Mouse (Mus musculus) E14TG2a.4 (cell line): ENCODE data around the gene Ypel1.

Experiments
- H3K27me3 ChIP-seq: 2 replicates; pipeline ENCODE4 v1.6.1; 2014; ENCODE audit warnings: low read length, control low read depth; ENCODE audit not compliant: insufficient read depth
- H3K36me3 ChIP-seq: 2 replicates; pipeline ENCODE4 v1.6.1; 2014; ENCODE audit warnings: low read length, control low read depth; ENCODE audit not compliant: insufficient read depth
- H3K4me1 ChIP-seq: replicated peaks from 2 replicates; pipeline ENCODE4 v1.6.1; 2014; ENCODE audit warnings: low read depth, low read length, control low read depth
- H3K4me3 ChIP-seq: replicated peaks from 2 replicates; pipeline ENCODE4 v1.5.1; 2014; ENCODE audit warnings: mild to moderate bottlenecking, low read length
- H3K9me3 ChIP-seq: 2 replicates; pipeline ENCODE4 v1.6.1; 2014; ENCODE audit warnings: low read length, control low read depth
- CTCF ChIP-seq: conservative IDR thresholded peaks from 2 replicates; pipeline ENCODE4 v1.5.1; 2014; ENCODE audit warnings: low read length
- NANOG ChIP-seq: IDR thresholded peaks from 2 replicates; pipeline ENCODE4 v1.6.1; 2014; ENCODE audit warnings: borderline replicate concordance, low read length, mixed read lengths
- POU5F1 ChIP-seq: IDR thresholded peaks from 2 replicates; pipeline ENCODE4 v1.6.1; 2014; ENCODE audit warnings: low read length, borderline replicate concordance

Gene Ypel1

DNA sequence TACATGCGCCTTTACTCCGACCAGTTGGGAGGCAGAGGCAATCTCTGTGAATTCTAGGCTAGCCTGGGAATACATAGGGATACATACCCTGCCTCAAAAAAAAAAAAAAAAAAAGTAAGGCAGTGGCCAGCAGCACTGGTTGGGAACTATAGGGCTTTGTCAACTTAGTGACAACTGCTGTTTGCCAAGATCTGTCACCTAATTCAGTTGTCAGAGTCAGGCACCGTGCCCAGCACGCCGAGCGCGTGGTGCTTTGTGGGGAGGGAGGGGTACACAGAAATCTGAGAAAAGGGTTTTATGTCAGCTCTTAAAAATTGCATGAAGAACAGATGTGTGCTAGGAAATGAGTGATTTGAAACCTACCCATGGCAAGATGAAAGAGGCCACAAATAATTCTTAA, 8.6 kb downstream of the Ypel1 start:
- Histone ChIP-seq H3K9me3 (no peaks in the 10 kb centered on the region), H3K4me1 (peaks cover 37% of the 10 kb centered on the region), H3K27me3 (no peaks in the 10 kb centered on the region), H3K36me3 (peaks cover 51% of the 10 kb centered on the region), H3K4me3 (no peak overlapping the region)
- TF ChIP-seq CTCF (no peak), NANOG (no peak), POU5F1 (no peak)

DNA sequence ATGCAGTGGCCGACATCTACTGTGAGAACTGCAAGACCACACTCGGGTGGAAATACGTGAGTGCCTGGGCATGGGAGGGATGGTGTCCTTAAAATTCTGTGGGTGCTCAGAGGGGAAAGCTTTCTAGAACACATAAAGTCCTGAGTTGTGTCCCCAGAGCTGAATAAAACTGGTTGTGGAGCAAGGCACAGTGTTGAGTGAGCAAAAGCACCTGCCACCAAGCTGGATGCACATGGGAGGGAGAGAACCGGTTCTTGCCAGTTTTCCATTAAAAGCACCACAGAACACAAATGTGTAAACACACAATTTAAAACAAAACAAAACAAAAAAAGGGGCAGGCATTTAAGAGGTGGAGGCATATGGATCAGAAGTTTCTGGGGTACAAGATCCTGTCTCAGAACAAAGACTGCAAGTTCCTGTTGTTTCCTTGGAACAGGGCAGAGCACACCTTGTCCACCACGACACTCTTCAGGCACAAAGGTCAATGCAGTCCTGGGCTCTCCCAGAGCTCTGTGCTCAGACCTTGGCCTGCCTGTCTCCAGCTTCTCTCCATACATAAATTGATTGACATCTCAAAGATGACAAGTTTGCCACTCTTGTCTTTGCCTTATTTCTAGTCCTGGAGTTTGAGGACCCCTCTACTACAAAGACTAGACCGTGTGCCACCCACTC, 12.8 kb downstream of the Ypel1 start:
- TF ChIP-seq NANOG = no peak
- no peak for TF ChIP-seq POU5F1
- no peak for TF ChIP-seq CTCF
- Histone ChIP-seq H3K4me1 (peaks cover 31% of the 10 kb centered on the region), H3K36me3 (peaks cover 80% of the 10 kb centered on the region), H3K4me3 (no peak overlapping the region), H3K9me3 (no peaks in the 10 kb centered on the region), H3K27me3 (no peaks in the 10 kb centered on the region)

DNA sequence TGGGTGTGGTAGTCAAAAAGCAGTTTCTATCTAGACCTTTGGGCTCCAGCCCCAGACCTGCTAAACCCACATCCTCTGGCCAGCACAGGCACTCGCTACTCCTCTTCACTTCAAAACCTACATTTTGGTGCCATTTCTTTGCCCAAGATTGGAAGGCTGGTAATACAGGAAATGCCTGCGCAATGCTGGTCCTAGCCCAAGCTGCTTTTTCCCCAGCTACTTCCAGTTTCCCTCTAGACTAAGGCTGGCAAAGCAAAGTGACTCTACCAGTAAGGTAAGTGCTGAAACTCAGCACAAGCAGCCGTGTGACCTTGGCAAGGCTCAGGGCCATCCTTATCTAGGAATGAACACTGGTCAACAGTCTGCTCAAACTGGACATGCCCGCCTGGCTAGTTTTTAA, 16.1 kb downstream of the Ypel1 start:
- Histone ChIP-seq H3K9me3 (no peaks in the 10 kb centered on the region), H3K27me3 (no peaks in the 10 kb centered on the region), H3K4me3 (no peak overlapping the region), H3K4me1 (peaks cover 22% of the 10 kb centered on the region), H3K36me3 (peaks cover 96% of the 10 kb centered on the region)
- TF ChIP-seq NANOG (no peak), CTCF (no peak), POU5F1 (no peak)

DNA sequence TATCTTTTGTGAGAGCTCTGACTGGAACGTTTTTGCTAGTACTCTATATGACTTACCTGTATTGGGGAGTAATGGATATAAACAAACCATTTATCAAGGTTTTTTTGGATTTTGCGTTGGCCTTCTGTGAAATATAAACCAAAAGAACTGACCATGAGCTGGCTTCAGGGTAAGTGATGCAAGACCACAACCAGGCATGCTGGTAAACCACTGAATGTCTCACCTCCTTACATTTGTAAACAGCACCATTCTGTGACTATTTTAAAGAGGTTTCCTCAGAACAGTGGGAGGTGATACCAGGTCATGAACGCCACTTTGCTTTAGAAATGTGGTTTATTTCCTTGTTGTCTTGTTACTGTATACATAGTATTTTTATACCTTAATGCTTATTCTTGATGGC, 16.7 kb downstream of the Ypel1 start:
- Histone ChIP-seq H3K9me3 (no peaks in the 10 kb centered on the region), H3K36me3 (peaks cover 100% of the 10 kb centered on the region), H3K4me3 (no peak overlapping the region), H3K27me3 (no peaks in the 10 kb centered on the region), H3K4me1 (peaks cover 22% of the 10 kb centered on the region)
- TF ChIP-seq POU5F1 = no peak
- no peak for TF ChIP-seq NANOG
- TF ChIP-seq CTCF = no peak

DNA sequence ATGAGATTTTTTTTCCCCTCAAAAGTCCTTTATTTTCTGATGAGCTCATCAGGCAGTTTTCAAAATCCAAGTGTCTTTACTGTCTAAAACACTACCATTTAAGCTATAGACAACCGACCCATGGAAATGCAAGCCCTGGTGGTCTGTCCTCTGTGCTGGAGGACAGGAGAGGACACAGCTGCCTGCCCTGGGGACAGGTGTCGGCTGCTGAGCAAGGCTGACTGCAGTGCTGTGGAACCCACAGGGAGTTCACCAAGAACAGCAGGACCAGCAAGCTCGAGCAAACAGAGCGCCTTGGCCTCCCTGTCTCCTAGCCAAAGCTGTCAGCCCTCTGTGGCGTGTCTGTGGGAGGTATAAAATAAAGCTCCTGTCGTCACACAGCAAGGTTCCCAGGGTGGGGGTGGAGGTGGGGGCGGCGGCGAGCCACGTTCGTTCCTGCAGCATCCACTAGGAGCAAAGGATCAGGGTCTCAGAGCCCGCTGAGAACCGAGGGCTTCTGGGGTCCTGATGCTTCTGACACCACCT, 17.2 kb downstream of the Ypel1 start:
- Histone ChIP-seq H3K4me3 (no peak overlapping the region), H3K27me3 (no peaks in the 10 kb centered on the region), H3K9me3 (no peaks in the 10 kb centered on the region), H3K36me3 (peaks cover 100% of the 10 kb centered on the region), H3K4me1 (peaks cover 22% of the 10 kb centered on the region)
- TF ChIP-seq POU5F1 (no peak), CTCF (no peak), NANOG (no peak)

DNA sequence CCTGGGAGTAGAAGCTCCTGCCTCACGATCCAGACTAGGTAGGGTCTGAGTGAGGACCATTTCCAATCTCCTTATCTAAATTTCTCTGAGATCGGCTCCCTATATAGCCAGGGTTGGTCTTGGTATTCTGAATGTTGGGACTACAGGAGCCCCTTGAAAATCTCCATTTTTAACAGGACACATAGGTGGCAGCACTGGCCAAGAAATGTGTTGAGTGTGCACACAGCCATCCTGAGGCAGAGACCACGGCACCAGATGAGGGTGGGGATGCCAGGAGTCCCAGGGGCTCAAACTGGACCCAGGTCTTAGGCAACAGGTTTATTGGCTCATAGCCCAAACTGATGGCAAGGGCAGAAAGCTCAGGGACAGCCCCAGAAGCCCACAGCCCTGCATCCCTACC, 18.9 kb downstream of the Ypel1 start:
- H3K4me3 ChIP-seq = no peak overlapping the region
- H3K36me3 ChIP-seq = peaks cover 100% of the 10 kb centered on the region
- no peaks in the 10 kb centered on the region for H3K9me3 ChIP-seq
- no peaks in the 10 kb centered on the region for H3K27me3 ChIP-seq
- TF ChIP-seq POU5F1 (no peak), CTCF (no peak), NANOG (no peak)
- H3K4me1 ChIP-seq = peaks cover 22% of the 10 kb centered on the region

DNA sequence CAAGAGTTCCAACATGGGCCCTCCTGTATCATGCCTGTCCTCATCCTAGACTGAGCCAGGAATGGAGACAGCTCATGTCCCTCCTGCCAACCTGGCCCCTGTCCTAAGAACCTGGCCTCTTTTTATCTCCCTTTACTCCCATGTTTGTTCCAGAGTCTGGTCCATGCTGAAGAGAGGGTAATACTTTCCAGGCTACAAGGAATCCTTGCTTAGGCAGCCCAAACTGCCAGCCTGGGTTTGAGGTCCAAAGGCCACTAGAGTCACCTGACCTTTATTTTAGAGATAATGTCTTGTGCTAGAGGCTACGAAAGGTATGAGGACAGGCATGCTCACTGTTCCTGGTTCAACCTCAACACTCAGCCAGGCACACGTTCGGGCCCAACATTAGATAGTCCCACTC, 27.4 kb downstream of the Ypel1 start:
- no peaks in the 10 kb centered on the region for H3K9me3 ChIP-seq
- TF ChIP-seq CTCF = no peak
- TF ChIP-seq NANOG = no peak
- no peak for TF ChIP-seq POU5F1
- H3K4me3 ChIP-seq = no peak overlapping the region
- no peaks in the 10 kb centered on the region for H3K27me3 ChIP-seq
- no peaks in the 10 kb centered on the region for H3K4me1 ChIP-seq
- peaks cover 96% of the 10 kb centered on the region for H3K36me3 ChIP-seq

DNA sequence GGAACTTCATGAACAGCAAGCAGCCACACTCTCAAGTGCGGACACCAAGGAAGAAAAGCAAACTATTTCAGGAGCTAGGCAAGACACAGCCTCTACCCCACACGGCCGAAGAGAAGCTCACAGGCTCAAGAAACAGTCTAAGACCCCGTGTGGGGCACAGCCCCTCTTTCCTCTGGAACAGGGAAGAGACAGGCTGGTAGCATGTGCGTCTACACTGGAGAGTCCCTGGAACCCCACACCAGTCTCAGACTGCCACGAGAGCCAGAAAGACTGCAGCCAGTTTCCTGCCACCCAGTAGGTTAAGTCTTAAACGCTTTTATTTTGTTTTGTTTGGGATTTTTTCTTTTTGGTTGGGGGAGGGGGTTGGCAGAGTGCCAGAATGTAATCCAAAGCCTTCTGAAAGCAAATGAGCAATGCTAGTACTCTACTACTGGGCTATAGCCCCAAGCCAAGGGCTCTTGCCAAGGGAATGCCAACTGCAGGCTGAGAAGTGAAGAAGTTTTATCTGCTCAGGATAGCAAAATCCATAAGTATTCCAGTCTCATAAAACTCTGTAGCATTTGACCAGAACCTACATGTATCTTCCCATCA, 33.2 kb downstream of the Ypel1 start:
- TF ChIP-seq CTCF = no peak
- TF ChIP-seq NANOG = no peak
- no peak for TF ChIP-seq POU5F1

DNA sequence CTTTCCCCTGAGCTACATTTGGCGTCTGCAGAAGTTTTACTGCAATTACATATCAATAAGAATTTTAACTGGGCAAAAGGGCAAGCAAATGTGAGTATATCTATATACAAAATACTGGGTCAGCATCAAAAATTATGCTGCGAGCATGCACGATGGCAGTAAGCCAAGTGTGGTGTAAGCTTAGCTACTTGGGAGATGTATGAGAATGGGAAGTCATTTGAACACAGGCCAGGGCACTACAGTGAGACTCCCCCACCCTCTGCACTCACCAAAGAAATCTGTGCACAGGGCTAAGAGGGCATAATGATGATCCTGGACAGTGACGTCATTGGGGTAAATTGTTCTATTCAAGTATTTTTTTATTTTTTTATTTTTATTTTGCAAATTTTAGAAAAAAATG, 35.1 kb downstream of the Ypel1 start:
- Histone ChIP-seq H3K4me3 (no peak overlapping the region), H3K27me3 (no peaks in the 10 kb centered on the region), H3K4me1 (peaks cover 18% of the 10 kb centered on the region), H3K9me3 (no peaks in the 10 kb centered on the region), H3K36me3 (peaks cover 94% of the 10 kb centered on the region)
- TF ChIP-seq CTCF (no peak), POU5F1 (no peak), NANOG (no peak)

More for the DNA sequence above, 33.2 kb downstream of the Ypel1 start:
- Histone ChIP-seq H3K4me3 (no peak overlapping the region), H3K4me1 (peaks cover 12% of the 10 kb centered on the region; the same call in 1 of the 2 replicates), H3K27me3 (no peaks in the 10 kb centered on the region), H3K9me3 (no peaks in the 10 kb centered on the region), H3K36me3 (peaks cover 93% of the 10 kb centered on the region)
